Mouse (Mus musculus): Measurements from ENCODE around the gene Lgr5. TPM values are rescaled to one million over a fixed set of nuclear protein-coding genes. Genes with fewer than 3 reads are reported as not detected.
A peak's percentile ranks its signal among the peaks of the same experiment; 100 is the strongest.

The Lgr5 gene
- under 1 TPM in 1 of 2 experiments, not detected in 1; 0.05 TPM for total RNA-seq (2021)
- long read RNA-seq, experiment 1, result 0 reads
- long read RNA-seq, experiment 2, result 0 reads

GRCm38 (mm10) chr10:115587301-115587969, at the start of gene Lgr5:
TSS of gene Lgr5 (minus strand) at chr10:115587780.
- intact Hi-C loops (cut with DNase I), result no loop called here
- DNase-seq, result no peak

- DNase-seq, result no peak
- intact Hi-C loops (cut with DNase I), result no loop called here
Observed at GRCm38 (mm10) chr10:115626678-115627077, 39.1 kb upstream of the Lgr5 start.

GRCm38 (mm10) chr10:115624957-115625356, 37.4 kb upstream of the Lgr5 start:
- no peak for DNase-seq
- intact Hi-C loops (cut with DNase I), result no loop called here

GRCm38 (mm10) chr10:115623956-115624671, 36.5 kb upstream of the Lgr5 start:
- intact Hi-C loops (cut with DNase I), result no loop called here
- peak in 1 of 2 experiments; percentile 9 for DNase-seq

- DNase-seq, result no peak
- intact Hi-C loops (cut with DNase I), result no loop called here
Observed at GRCm38 (mm10) chr10:115623481-115623880, 35.9 kb upstream of the Lgr5 start.

GRCm38 (mm10) chr10:115618288-115618856, 30.8 kb upstream of the Lgr5 start:
- intact Hi-C loops (cut with DNase I), result loop anchor here (5.0 to 10.0 kb wide), 3 partner anchors 184 to 291 kb away; no protein-coding TSS in a partner anchor
- DNase-seq, result no peak

GRCm38 (mm10) chr10:115617456-115618287, 30.1 kb upstream of the Lgr5 start:
- intact Hi-C loops (cut with DNase I), result loop anchor here (5.0 to 10.0 kb wide), 3 partner anchors 183 to 290 kb away; no protein-coding TSS in a partner anchor
- no peak for DNase-seq

GRCm38 (mm10) chr10:115595748-115596147, 8.2 kb upstream of the Lgr5 start:
- intact Hi-C loops (cut with DNase I), result no loop called here
- no peak for DNase-seq

- DNase-seq, result no peak
- intact Hi-C loops (cut with DNase I), result no loop called here
Observed at GRCm38 (mm10) chr10:115593651-115594050, 6.1 kb upstream of the Lgr5 start.

GRCm38 (mm10) chr10:115593221-115593620, 5.6 kb upstream of the Lgr5 start:
- intact Hi-C loops (cut with DNase I), result no loop called here
- no peak for DNase-seq

- DNase-seq, result no peak
- intact Hi-C loops (cut with DNase I), result no loop called here
Observed at GRCm38 (mm10) chr10:115587979-115588378, 399 bp upstream of the Lgr5 start.

- intact Hi-C loops (cut with DNase I), result no loop called here
- no peak for DNase-seq
Observed at GRCm38 (mm10) chr10:115586246-115587231, 1.0 kb downstream of the Lgr5 start.

GRCm38 (mm10) chr10:115585491-115586245, 1.9 kb downstream of the Lgr5 start:
- intact Hi-C loops (cut with DNase I), result no loop called here
- DNase-seq, result no peak

- intact Hi-C loops (cut with DNase I), result no loop called here
- no peak for DNase-seq
Observed at GRCm38 (mm10) chr10:115584656-115585055, 2.9 kb downstream of the Lgr5 start.

GRCm38 (mm10) chr10:115583071-115583470, 4.5 kb downstream of the Lgr5 start:
- no peak for DNase-seq
- intact Hi-C loops (cut with DNase I), result no loop called here

GRCm38 (mm10) chr10:115581971-115582370, 5.6 kb downstream of the Lgr5 start:
- DNase-seq, result no peak
- intact Hi-C loops (cut with DNase I), result no loop called here

- DNase-seq, result no peak
- intact Hi-C loops (cut with DNase I), result no loop called here
Observed at GRCm38 (mm10) chr10:115579494-115579893, 8.1 kb downstream of the Lgr5 start.

GRCm38 (mm10) chr10:115579076-115579475, 8.5 kb downstream of the Lgr5 start:
- no peak for DNase-seq
- intact Hi-C loops (cut with DNase I), result no loop called here

Data from gastrocnemius, postnatal 36 days (tissue).